Mouse (Mus musculus): ENCODE data around the gene Trpc4ap. TPM values are rescaled to one million over a fixed set of nuclear protein-coding genes. Genes with fewer than 3 reads are reported as not detected.

The Trpc4ap gene
- total and polyA plus RNA-seq, 3 experiments: 57.4 to 110 (median 80.5) TPM

DNA sequence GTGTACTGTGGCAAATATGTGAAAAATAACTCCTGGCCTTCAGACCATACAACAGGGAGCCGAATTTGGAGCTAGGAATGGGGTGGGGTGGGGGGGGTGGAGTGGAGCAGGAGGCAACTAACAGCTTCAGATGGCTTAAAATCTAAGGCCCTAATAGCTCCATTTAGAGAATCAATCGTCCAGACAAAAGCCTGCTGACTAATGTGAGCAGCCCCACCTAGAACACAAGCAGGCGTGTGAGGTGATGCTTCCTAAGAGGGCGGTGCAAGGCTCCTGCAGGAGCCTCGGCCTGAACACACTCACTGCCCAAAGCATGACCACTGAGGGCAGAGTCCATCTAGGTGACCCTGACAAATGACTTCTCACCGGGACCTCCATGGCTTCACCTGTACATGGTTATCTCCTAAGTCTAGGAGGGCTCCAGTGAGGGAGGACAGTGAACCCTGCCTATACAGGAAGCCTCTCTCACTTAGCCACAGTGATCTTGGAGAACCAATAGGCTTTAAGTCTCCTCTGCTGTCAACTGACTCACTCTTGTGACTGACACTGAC, 28.2 kb downstream of the Trpc4ap start:
- Histone ChIP-seq H3K36me3 (replicated peaks) (peaks cover 84% of the 10 kb centered on the region), H3K4me1 (ENCODE audit: insufficient read depth, low read depth, low read length) (peaks cover 5% of the 10 kb centered on the region; the same call in 1 of the 2 replicates), H3K4me3 (ENCODE audit: low read depth, low read length) (no peak overlapping the region), H3K27me3 (ENCODE audit: insufficient read depth, low read length) (no peaks in the 10 kb centered on the region), H3K9me3 (replicated peaks) (no peaks in the 10 kb centered on the region)
- DNase-seq (ENCODE audit: low spot score) (no peak), ATAC-seq (ENCODE audit: extremely low read depth, insufficient number of reproducible peaks, low FRiP score, poor library complexity, severe bottlenecking) (no peak)
- no peak for TF ChIP-seq GATA2 (IDR thresholded peaks at IDR 0.05; ENCODE audit: borderline replicate concordance, low read depth, low read length)
- TF ChIP-seq GATA1 (IDR thresholded peaks at IDR 0.05; ENCODE audit: borderline replicate concordance, low read length): no peak
- TF ChIP-seq POLR2AphosphoS5 (IDR thresholded peaks at IDR 0.05; ENCODE audit: insufficient replicate concordance, low read depth, low read length): no peak
- no peak for TF ChIP-seq TAL1 (conservative IDR thresholded peaks at IDR 0.05; ENCODE audit: low read depth, low read length)
- TF ChIP-seq CTCF (IDR thresholded peaks at IDR 0.05; ENCODE audit: low read depth, low read length): no peak

DNA sequence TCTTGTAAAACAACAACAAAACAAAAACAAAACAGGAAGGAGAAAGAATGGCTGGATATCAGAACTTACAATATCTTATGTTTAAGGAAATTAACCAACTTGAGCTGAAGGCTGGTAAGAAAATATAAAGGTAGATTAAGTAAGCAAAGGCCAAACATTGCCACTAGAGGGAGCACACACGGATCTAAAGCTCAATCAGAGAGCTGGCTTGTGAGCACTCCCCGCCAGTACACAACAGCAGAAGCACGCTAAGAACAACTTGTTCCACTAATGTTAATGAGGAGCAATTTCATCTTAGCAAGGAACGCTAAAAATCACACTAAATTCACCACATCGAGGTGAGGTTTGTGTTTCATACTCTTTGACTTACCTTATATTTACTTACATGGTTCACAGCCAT, 29.1 kb downstream of the Trpc4ap start:
- no peaks in the 10 kb centered on the region for H3K9me3 ChIP-seq (replicated peaks)
- DNase-seq (ENCODE audit: low spot score) (no peak), ATAC-seq (ENCODE audit: extremely low read depth, insufficient number of reproducible peaks, low FRiP score, poor library complexity, severe bottlenecking) (no peak)

DNA sequence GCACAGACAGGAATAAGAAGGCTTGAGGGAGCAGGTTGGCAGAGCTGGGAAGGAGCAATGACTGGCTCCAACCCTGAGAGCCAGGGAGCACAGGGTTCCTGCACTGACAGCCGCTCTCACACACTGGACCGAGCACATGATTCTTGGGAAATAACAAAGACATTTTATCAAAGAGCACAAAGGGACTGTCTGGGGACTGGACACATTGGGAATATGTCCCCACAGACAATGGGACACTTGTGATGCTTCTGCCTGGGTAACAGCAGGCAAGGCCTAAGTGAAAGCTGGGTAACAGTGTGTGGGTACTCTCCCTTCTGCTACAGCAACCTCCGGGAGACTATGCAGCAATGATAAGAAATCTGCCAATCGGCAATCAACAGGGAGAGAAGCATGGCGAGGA, 29.8 kb downstream of the Trpc4ap start:
- no peaks in the 10 kb centered on the region for H3K27me3 ChIP-seq (ENCODE audit: insufficient read depth, low read length)
- peaks cover 87% of the 10 kb centered on the region for H3K36me3 ChIP-seq (replicated peaks)
- no peak for ATAC-seq (ENCODE audit: extremely low read depth, insufficient number of reproducible peaks, low FRiP score, poor library complexity, severe bottlenecking)
- H3K4me1 ChIP-seq (ENCODE audit: insufficient read depth, low read depth, low read length): peaks cover 5% of the 10 kb centered on the region; the same call in 1 of the 2 replicates
- TF ChIP-seq GATA2 (IDR thresholded peaks at IDR 0.05; ENCODE audit: borderline replicate concordance, low read depth, low read length) (no peak), GATA1 (IDR thresholded peaks at IDR 0.05; ENCODE audit: borderline replicate concordance, low read length) (no peak), CTCF (IDR thresholded peaks at IDR 0.05; ENCODE audit: low read depth, low read length) (no peak), TAL1 (conservative IDR thresholded peaks at IDR 0.05; ENCODE audit: low read depth, low read length) (no peak), POLR2AphosphoS5 (IDR thresholded peaks at IDR 0.05; ENCODE audit: insufficient replicate concordance, low read depth, low read length) (no peak)
- H3K4me3 ChIP-seq (ENCODE audit: low read depth, low read length): no peak overlapping the region
- H3K9me3 ChIP-seq (replicated peaks): no peaks in the 10 kb centered on the region
- DNase-seq (ENCODE audit: low spot score): no peak

More for the DNA sequence above, 29.1 kb downstream of the Trpc4ap start:
- Histone ChIP-seq H3K36me3 (replicated peaks) (peaks cover 85% of the 10 kb centered on the region), H3K4me1 (ENCODE audit: insufficient read depth, low read depth, low read length) (peaks cover 5% of the 10 kb centered on the region; the same call in 1 of the 2 replicates), H3K4me3 (ENCODE audit: low read depth, low read length) (no peak overlapping the region), H3K27me3 (ENCODE audit: insufficient read depth, low read length) (no peaks in the 10 kb centered on the region)
- TF ChIP-seq POLR2AphosphoS5 (IDR thresholded peaks at IDR 0.05; ENCODE audit: insufficient replicate concordance, low read depth, low read length) (no peak), GATA1 (IDR thresholded peaks at IDR 0.05; ENCODE audit: borderline replicate concordance, low read length) (no peak), GATA2 (IDR thresholded peaks at IDR 0.05; ENCODE audit: borderline replicate concordance, low read depth, low read length) (no peak), CTCF (IDR thresholded peaks at IDR 0.05; ENCODE audit: low read depth, low read length) (no peak), TAL1 (conservative IDR thresholded peaks at IDR 0.05; ENCODE audit: low read depth, low read length) (no peak)

DNA sequence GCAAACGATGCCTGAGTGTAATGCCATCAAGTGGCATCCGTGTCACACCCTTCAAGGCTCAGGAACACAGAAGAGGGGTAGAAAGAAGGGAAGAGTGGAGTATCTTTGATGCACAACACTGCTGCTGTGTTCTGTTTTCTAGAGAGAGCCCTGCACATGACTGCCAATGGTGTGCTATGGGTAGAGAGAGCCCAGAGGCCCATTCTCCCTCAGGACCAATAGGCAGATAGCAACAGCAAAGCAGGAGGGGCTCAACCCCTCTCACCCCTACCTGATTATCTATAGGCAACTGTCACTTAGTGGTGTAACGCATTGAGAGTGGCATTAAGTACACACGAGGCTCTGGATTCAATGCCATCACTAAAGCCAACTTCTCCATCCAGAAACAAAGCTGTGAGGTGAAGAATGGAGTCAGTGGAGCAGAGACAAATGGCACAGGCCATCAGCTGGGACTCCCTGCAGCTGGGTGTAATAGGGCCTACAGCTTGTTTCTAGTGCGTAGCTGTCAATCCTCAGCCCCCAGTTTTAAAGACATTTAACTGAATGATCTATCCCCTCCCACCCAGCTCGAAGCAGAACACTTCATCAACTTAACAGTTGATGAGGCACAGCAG, 36.3 kb downstream of the Trpc4ap start:
- TF ChIP-seq CTCF (IDR thresholded peaks at IDR 0.05; ENCODE audit: low read depth, low read length): no peak
- TF ChIP-seq POLR2AphosphoS5 (IDR thresholded peaks at IDR 0.05; ENCODE audit: insufficient replicate concordance, low read depth, low read length): no peak
- TF ChIP-seq GATA1 (IDR thresholded peaks at IDR 0.05; ENCODE audit: borderline replicate concordance, low read length): no peak
- no peak for TF ChIP-seq GATA2 (IDR thresholded peaks at IDR 0.05; ENCODE audit: borderline replicate concordance, low read depth, low read length)
- TF ChIP-seq TAL1 (conservative IDR thresholded peaks at IDR 0.05; ENCODE audit: low read depth, low read length): no peak
- DNase-seq (ENCODE audit: low spot score) (no peak), ATAC-seq (ENCODE audit: extremely low read depth, insufficient number of reproducible peaks, low FRiP score, poor library complexity, severe bottlenecking) (no peak)
- peaks cover 90% of the 10 kb centered on the region for H3K36me3 ChIP-seq (replicated peaks)
- no peaks in the 10 kb centered on the region for H3K27me3 ChIP-seq (ENCODE audit: insufficient read depth, low read length)
- no peak overlapping the region for H3K4me3 ChIP-seq (ENCODE audit: low read depth, low read length)
- H3K4me1 ChIP-seq (ENCODE audit: insufficient read depth, low read depth, low read length): no peaks in the 10 kb centered on the region
- no peaks in the 10 kb centered on the region for H3K9me3 ChIP-seq (replicated peaks)

DNA sequence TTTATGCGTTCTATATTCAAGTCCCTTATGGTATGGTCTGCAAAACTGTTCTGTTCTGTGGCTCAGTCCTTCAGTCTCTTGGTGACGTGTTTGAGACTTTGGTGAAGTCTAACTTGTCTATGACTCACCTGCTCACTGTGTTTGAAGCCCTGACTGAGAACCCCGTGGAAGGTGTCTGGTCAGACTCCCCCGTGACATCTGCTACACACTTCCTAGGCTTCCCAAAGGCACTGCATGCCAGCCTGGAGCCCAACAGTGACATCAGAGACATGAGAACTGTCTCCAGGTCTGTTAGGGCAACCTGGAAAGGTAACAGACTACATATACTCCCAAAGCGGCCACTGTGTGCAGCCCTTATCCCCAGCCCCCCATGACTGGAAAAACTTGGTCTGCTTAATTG, 39.6 kb downstream of the Trpc4ap start:
- Histone ChIP-seq H3K4me3 (ENCODE audit: low read depth, low read length) (no peak overlapping the region), H3K9me3 (replicated peaks) (no peaks in the 10 kb centered on the region), H3K36me3 (replicated peaks) (peaks cover 93% of the 10 kb centered on the region), H3K4me1 (ENCODE audit: insufficient read depth, low read depth, low read length) (no peaks in the 10 kb centered on the region), H3K27me3 (ENCODE audit: insufficient read depth, low read length) (no peaks in the 10 kb centered on the region)
- DNase-seq (ENCODE audit: low spot score): no peak
- no peak for TF ChIP-seq TAL1 (conservative IDR thresholded peaks at IDR 0.05; ENCODE audit: low read depth, low read length)
- no peak for TF ChIP-seq CTCF (IDR thresholded peaks at IDR 0.05; ENCODE audit: low read depth, low read length)
- no peak for TF ChIP-seq GATA2 (IDR thresholded peaks at IDR 0.05; ENCODE audit: borderline replicate concordance, low read depth, low read length)
- no peak for TF ChIP-seq GATA1 (IDR thresholded peaks at IDR 0.05; ENCODE audit: borderline replicate concordance, low read length)
- no peak for TF ChIP-seq POLR2AphosphoS5 (IDR thresholded peaks at IDR 0.05; ENCODE audit: insufficient replicate concordance, low read depth, low read length)
- ATAC-seq (ENCODE audit: extremely low read depth, insufficient number of reproducible peaks, low FRiP score, poor library complexity, severe bottlenecking): no peak

DNA sequence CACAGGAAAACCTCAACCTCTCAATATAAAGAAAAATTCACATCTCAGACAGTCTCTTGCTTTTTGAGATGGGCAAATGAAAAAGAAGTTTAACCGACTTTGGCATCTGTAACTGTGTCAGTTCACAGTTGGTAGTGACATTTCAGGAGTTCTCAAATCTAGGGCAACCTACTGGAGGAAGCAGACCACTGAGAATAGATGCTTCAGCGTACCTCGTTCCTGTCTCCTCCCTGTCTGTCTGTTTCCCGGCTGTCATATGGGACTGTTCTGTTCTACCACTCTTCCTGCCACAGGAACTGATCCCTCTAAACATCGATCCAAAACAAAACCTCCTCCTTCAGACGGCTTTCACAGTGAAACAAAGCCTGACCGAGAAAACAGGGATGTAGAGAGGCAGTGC, 46.4 kb downstream of the Trpc4ap start:
- no peaks in the 10 kb centered on the region for H3K27me3 ChIP-seq (ENCODE audit: insufficient read depth, low read length)
- no peaks in the 10 kb centered on the region for H3K9me3 ChIP-seq (replicated peaks)
- peaks cover 93% of the 10 kb centered on the region for H3K36me3 ChIP-seq (replicated peaks)
- no peak overlapping the region for H3K4me3 ChIP-seq (ENCODE audit: low read depth, low read length)
- ATAC-seq (ENCODE audit: extremely low read depth, insufficient number of reproducible peaks, low FRiP score, poor library complexity, severe bottlenecking): no peak
- no peak for TF ChIP-seq TAL1 (conservative IDR thresholded peaks at IDR 0.05; ENCODE audit: low read depth, low read length)
- no peak for TF ChIP-seq GATA1 (IDR thresholded peaks at IDR 0.05; ENCODE audit: borderline replicate concordance, low read length)
- TF ChIP-seq CTCF (IDR thresholded peaks at IDR 0.05; ENCODE audit: low read depth, low read length): no peak
- H3K4me1 ChIP-seq (ENCODE audit: insufficient read depth, low read depth, low read length): no peaks in the 10 kb centered on the region
- no peak for DNase-seq (ENCODE audit: low spot score)

All from G1E (cell line).